Mouse (Mus musculus): ENCODE results near the gene Hsbp1. TPM values are rescaled to one million over a fixed set of nuclear protein-coding genes. Genes with fewer than 3 reads are reported as not detected.

Hsbp1 gene
- total and polyA plus RNA-seq, 2 experiments from 2014 or later: 301 to 995 TPM

DNA sequence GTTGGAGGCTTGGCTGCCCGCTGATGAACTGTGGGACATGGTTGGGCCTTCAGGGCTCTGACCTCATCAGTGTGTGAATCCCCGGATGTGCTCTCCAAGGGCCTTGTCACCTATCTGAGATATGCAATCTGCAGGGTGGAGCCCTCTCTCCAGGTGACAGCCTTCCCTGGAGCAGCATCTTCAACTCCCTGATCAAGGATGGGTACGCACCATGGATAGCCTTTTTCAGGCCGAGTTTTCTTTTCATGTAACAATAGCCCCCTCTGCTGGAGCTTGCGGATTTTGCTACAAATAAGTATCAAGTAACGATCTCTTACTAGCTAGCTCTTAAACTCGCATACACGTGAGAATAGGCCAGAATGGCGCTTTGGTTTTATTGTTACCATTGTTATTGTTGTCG is 40.2 kb downstream of the Hsbp1 start:
- TF ChIP-seq CTCF (IDR thresholded peaks at IDR 0.05; ENCODE audit: low read depth): peak; percentile 80
- 23% methylated on average over 10 of the region's 10 CpGs for WGBS
- no peaks in the 10 kb centered on the region for H3K9me3 ChIP-seq (ENCODE audit: low read length)
- H3K9ac ChIP-seq (replicated peaks; ENCODE audit: low read length): no peak overlapping the region
- no peak overlapping the region for H3K4me3 ChIP-seq (ENCODE audit: low read length)
- H3K4me1 ChIP-seq (ENCODE audit: insufficient read depth, low read length): no peaks in the 10 kb centered on the region
- peak; percentile 58 for ATAC-seq
- H3K36me3 ChIP-seq (ENCODE audit: insufficient read depth, low read length): no peaks in the 10 kb centered on the region
- no peak overlapping the region for H3K27ac ChIP-seq
- DNase-seq (ENCODE audit: low spot score): peak; percentile 93
- H3K4me2 ChIP-seq (ENCODE audit: low read depth, low read length): no peak overlapping the region
- no peaks in the 10 kb centered on the region for H3K27me3 ChIP-seq (ENCODE audit: insufficient read depth, low read length)

- DNase-seq (ENCODE audit: low spot score) (no peak), ATAC-seq (no peak)
- Histone ChIP-seq H3K4me2 (ENCODE audit: low read depth, low read length) (no peak overlapping the region), H3K27me3 (ENCODE audit: insufficient read depth, low read length) (no peaks in the 10 kb centered on the region), H3K4me1 (ENCODE audit: insufficient read depth, low read length) (no peaks in the 10 kb centered on the region), H3K27ac (no peak overlapping the region), H3K9me3 (ENCODE audit: low read length) (no peaks in the 10 kb centered on the region), H3K4me3 (ENCODE audit: low read length) (no peak overlapping the region), H3K36me3 (ENCODE audit: insufficient read depth, low read length) (no peaks in the 10 kb centered on the region), H3K9ac (replicated peaks; ENCODE audit: low read length) (no peak overlapping the region)
- TF ChIP-seq CTCF (IDR thresholded peaks at IDR 0.05; ENCODE audit: low read depth): no peak
- 80% methylated on average over 6 of the region's 6 CpGs for WGBS
Measured at GRCm38 (mm10) chr8:119385854-119386253, 41.6 kb downstream of the Hsbp1 start.

DNA sequence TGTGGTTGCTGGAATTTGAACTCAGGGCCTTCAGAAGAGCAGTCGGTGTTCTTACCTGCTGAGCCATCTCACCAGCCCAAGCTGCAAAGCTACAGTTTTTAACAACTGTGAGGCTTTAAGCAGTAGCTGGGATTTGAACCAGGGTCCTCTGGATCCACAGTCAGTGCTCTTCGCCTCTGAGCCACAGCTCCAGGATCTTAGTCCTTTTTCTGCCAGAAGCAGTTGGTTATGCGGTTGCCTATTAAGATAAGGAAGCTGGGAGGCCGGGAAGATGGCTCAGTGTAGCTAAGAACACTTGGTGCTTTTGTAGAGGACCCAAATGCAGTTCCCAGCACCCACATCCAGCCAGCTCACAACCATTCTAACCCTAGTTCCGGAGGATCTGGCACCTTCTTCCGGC is 42.7 kb downstream of the Hsbp1 start:
- H3K9ac ChIP-seq (replicated peaks; ENCODE audit: low read length): no peak overlapping the region
- no peak overlapping the region for H3K27ac ChIP-seq
- no peaks in the 10 kb centered on the region for H3K9me3 ChIP-seq (ENCODE audit: low read length)
- no peak for ATAC-seq
- no peak for DNase-seq (ENCODE audit: low spot score)
- WGBS: 81% methylated on average over 6 of the region's 6 CpGs
- no peak overlapping the region for H3K4me2 ChIP-seq (ENCODE audit: low read depth, low read length)
- H3K4me1 ChIP-seq (ENCODE audit: insufficient read depth, low read length): no peaks in the 10 kb centered on the region
- no peak for TF ChIP-seq CTCF (IDR thresholded peaks at IDR 0.05; ENCODE audit: low read depth)
- no peaks in the 10 kb centered on the region for H3K36me3 ChIP-seq (ENCODE audit: insufficient read depth, low read length)
- no peaks in the 10 kb centered on the region for H3K27me3 ChIP-seq (ENCODE audit: insufficient read depth, low read length)
- no peak overlapping the region for H3K4me3 ChIP-seq (ENCODE audit: low read length)

GRCm38 (mm10) chr8:119394097-119394496 is 49.8 kb downstream of the Hsbp1 start:
- TF ChIP-seq CTCF (IDR thresholded peaks at IDR 0.05; ENCODE audit: low read depth): no peak
- Histone ChIP-seq H3K27ac (peak overlapping the region; percentile 94; the same call in 1 of the 2 replicates), H3K4me3 (ENCODE audit: low read length) (peak overlapping the region; percentile 77), H3K4me1 (ENCODE audit: insufficient read depth, low read length) (peaks cover 11% of the 10 kb centered on the region), H3K9me3 (ENCODE audit: low read length) (no peaks in the 10 kb centered on the region), H3K9ac (replicated peaks; ENCODE audit: low read length) (peak overlapping the region; percentile 94), H3K27me3 (ENCODE audit: insufficient read depth, low read length) (no peaks in the 10 kb centered on the region), H3K36me3 (ENCODE audit: insufficient read depth, low read length) (no peaks in the 10 kb centered on the region), H3K4me2 (ENCODE audit: low read depth, low read length) (peak overlapping the region; percentile 99)
- WGBS: 80% methylated on average over 9 of the region's 9 CpGs
- ATAC-seq (no peak), DNase-seq (ENCODE audit: low spot score) (no peak)

GRCm38 (mm10) chr8:119394524-119395026 is 50.3 kb downstream of the Hsbp1 start, which contains the start of gene Mlycd:
TSS of gene Mlycd (plus strand) at chr8:119394878.
- Histone ChIP-seq H3K9ac (replicated peaks; ENCODE audit: low read length) (peak within 1 kb of the TSS; percentile 94), H3K4me2 (ENCODE audit: low read depth, low read length) (peak within 1 kb of the TSS; percentile 99), H3K36me3 (ENCODE audit: insufficient read depth, low read length) (no peaks in the 10 kb centered on the region), H3K27ac (peak within 1 kb of the TSS; percentile 94), H3K27me3 (ENCODE audit: insufficient read depth, low read length) (no peaks in the 10 kb centered on the region), H3K4me1 (ENCODE audit: insufficient read depth, low read length) (peaks cover 11% of the 10 kb centered on the region), H3K9me3 (ENCODE audit: low read length) (no peaks in the 10 kb centered on the region), H3K4me3 (ENCODE audit: low read length) (peak within 1 kb of the TSS; percentile 77)
- DNase-seq (ENCODE audit: low spot score): peak; percentile 97
- under 1% methylated on average over 44 of the region's 44 CpGs for WGBS
- peak; percentile 96 for ATAC-seq
- TF ChIP-seq CTCF (IDR thresholded peaks at IDR 0.05; ENCODE audit: low read depth): no peak

DNA sequence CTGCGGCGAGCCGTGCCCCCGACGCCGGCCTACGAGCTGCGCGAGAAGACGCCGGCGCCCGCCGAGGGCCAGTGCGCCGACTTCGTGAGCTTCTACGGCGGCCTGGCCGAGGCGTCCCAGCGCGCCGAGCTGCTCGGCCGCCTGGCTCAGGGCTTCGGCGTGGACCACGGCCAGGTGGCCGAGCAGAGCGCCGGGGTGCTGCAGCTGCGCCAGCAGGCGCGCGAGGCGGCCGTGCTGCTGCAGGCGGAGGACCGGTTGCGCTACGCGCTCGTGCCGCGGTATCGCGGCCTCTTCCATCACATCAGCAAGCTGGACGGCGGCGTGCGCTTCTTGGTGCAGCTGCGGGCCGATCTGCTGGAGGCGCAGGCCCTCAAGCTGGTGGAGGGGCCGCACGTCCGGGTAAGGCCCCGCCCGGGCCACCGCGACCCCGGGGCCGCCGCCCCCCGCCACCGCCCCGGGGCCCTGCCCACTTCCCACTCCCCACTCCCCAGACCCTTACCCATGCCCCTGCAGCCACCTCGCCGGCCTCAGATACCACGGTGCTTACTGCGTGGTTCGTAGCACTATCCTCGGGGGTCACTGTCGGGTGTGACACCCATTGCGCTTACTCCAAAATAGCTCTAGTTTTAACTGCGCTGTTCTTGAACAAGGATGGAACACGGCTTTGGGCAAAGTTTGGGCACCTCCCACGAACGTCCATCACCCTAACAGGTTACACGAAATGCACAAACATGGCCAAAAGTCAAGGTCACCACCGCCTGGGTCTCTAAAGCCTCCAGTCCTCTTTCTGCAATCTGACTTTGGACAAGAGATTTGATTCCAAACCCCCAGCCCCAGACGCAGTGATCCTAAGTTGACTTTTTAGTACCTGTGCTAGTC is 51.0 kb downstream of the Hsbp1 start:
- ATAC-seq (peak; percentile 66), DNase-seq (ENCODE audit: low spot score) (no peak)
- Histone ChIP-seq H3K36me3 (ENCODE audit: insufficient read depth, low read length) (no peaks in the 10 kb centered on the region), H3K9ac (replicated peaks; ENCODE audit: low read length) (peak overlapping the region; percentile 94), H3K4me1 (ENCODE audit: insufficient read depth, low read length) (peaks cover 11% of the 10 kb centered on the region), H3K9me3 (ENCODE audit: low read length) (no peaks in the 10 kb centered on the region), H3K4me2 (ENCODE audit: low read depth, low read length) (peak overlapping the region; percentile 99), H3K4me3 (ENCODE audit: low read length) (peak overlapping the region; percentile 77), H3K27me3 (ENCODE audit: insufficient read depth, low read length) (no peaks in the 10 kb centered on the region), H3K27ac (peak overlapping the region; percentile 94)
- no peak for TF ChIP-seq CTCF (IDR thresholded peaks at IDR 0.05; ENCODE audit: low read depth)
- WGBS: 6% methylated on average over 77 of the region's 83 CpGs

Other genes with a start within 250 kb of the Hsbp1 start
- gene Mlycd, start 50.4 kb downstream of the Hsbp1 start, total RNA-seq (2014; rRNA removed): 36.6 and 37.2 TPM in 2 replicates
- gene Mlycd, start 50.4 kb downstream of the Hsbp1 start, polyA plus RNA-seq (2015; fragmentation: Nextera tagmentation; extraction: Ambion mirVana): 20.0 TPM in 2 replicates
- not detected in 2 replicates for gene Osgin1, start 89.6 kb downstream of the Hsbp1 start, total RNA-seq (2014; rRNA removed)
- 0.29 and 0.45 TPM in 2 replicates for gene Osgin1, start 89.6 kb downstream of the Hsbp1 start, polyA plus RNA-seq (2015; fragmentation: Nextera tagmentation; extraction: Ambion mirVana)
- 70.9 and 73.3 TPM in 2 replicates for gene Necab2, start 102.2 kb downstream of the Hsbp1 start, total RNA-seq (2014; rRNA removed)
- 53.9 and 61.5 TPM in 2 replicates for gene Necab2, start 102.2 kb downstream of the Hsbp1 start, polyA plus RNA-seq (2015; fragmentation: Nextera tagmentation; extraction: Ambion mirVana)
- gene Slc38a8, start 157.2 kb downstream of the Hsbp1 start, total RNA-seq (2014; rRNA removed): not detected in 2 replicates
- 0.10 TPM in 1 of 2 replicates, not detected in the other for gene Slc38a8, start 157.2 kb downstream of the Hsbp1 start, polyA plus RNA-seq (2015; fragmentation: Nextera tagmentation; extraction: Ambion mirVana)
- 52.9 and 90.6 TPM in 2 replicates for gene Mbtps1, start 214.2 kb downstream of the Hsbp1 start, total RNA-seq (2014; rRNA removed)
- 42.6 and 44.9 TPM in 2 replicates for gene Mbtps1, start 214.2 kb downstream of the Hsbp1 start, polyA plus RNA-seq (2015; fragmentation: Nextera tagmentation; extraction: Ambion mirVana)
- gene Hsdl1, start 230.7 kb downstream of the Hsbp1 start, total RNA-seq (2014; rRNA removed): 127 and 144 TPM in 2 replicates
- 114 and 126 TPM in 2 replicates for gene Hsdl1, start 230.7 kb downstream of the Hsbp1 start, polyA plus RNA-seq (2015; fragmentation: Nextera tagmentation; extraction: Ambion mirVana)
- gene Dnaaf1, start 230.7 kb downstream of the Hsbp1 start, total RNA-seq (2014; rRNA removed): 0.04 TPM in 1 of 2 replicates, not detected in the other
- gene Dnaaf1, start 230.7 kb downstream of the Hsbp1 start, polyA plus RNA-seq (2015; fragmentation: Nextera tagmentation; extraction: Ambion mirVana): 0.42 and 0.48 TPM in 2 replicates